Mouse (Mus musculus): Measurements from ENCODE around the gene Gm47959. TPM values are rescaled to one million over a fixed set of nuclear protein-coding genes. Genes with fewer than 3 reads are reported as not detected.

The Gm47959 gene
- polyA plus RNA-seq, 1 experiment from 2014 or later, result not detected

DNA sequence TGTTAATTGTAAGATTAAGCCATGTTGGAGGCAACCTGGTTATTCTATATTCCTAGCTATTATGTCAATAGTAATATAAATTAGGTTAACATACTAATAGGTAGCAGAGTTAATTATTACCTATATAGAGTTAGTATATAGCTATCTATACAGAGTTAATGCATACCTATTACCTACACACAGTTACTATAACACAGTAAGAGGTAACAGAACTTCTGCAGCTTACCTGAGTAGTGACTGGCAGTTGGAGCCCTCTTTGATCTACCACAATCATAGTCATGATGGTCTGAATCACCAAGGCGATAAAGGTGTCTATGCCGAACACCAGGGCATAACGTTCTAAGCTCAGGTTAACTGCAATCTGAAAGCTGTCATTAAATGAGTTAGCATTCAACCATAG is 14.1 kb downstream of the Gm47959 start:
- Histone ChIP-seq H3K27ac (replicated peaks) (no peak overlapping the region), H3K4me3 (ENCODE audit: low read depth, low read length) (no peak overlapping the region), H3K9ac (ENCODE audit: low read length) (no peak overlapping the region), H3K4me2 (replicated peaks; ENCODE audit: low read depth) (no peak overlapping the region), H3K27me3 (ENCODE audit: control insufficient read depth, insufficient read depth, low read length) (no peaks in the 10 kb centered on the region), H3K4me1 (replicated peaks; ENCODE audit: control insufficient read depth, insufficient read depth) (no peaks in the 10 kb centered on the region), H3K9me3 (ENCODE audit: control insufficient read depth, low read length) (no peaks in the 10 kb centered on the region), H3K36me3 (ENCODE audit: control insufficient read depth, insufficient read depth, low read length) (no peaks in the 10 kb centered on the region)
- WGBS, result 72% methylated on average over 3 of the region's 3 CpGs
- DNase-seq (ENCODE audit: low spot score), result no peak
- no peak for ATAC-seq (ENCODE audit: low FRiP score, low TSS enrichment)
- TF ChIP-seq CTCF (IDR thresholded peaks at IDR 0.05; ENCODE audit: low read depth), result no peak
- TF ChIP-seq EP300 (optimal IDR thresholded peaks at IDR 0.05), result no peak

DNA sequence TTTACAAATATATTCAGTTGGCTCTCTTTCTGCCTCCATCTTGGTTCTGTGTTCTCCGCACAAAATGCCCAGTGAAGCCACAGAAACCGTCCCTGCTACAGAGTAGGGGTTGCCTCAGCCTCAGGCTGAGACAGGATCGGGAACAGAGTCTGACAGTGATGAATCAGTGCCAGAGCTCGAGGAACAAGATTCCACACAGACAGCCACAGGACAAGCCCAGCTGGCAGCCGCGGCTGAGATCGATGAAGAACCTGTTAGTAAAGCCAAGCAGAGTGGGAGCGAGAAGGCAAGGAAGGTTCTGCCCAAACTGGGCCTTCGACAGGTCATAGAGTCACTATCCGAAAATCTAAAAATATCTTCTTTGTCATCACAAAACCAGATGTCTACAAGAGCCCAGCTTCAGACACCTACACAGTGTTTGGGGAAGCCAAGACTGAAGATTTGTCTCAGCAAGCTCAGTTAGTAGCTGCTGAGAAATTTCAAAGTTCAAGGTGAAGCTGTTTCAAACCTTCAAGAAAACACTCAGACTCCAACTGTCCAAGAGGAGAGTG is 15.1 kb downstream of the Gm47959 start:
- ATAC-seq (ENCODE audit: low FRiP score, low TSS enrichment) (no peak), DNase-seq (ENCODE audit: low spot score) (no peak)
- Histone ChIP-seq H3K4me3 (ENCODE audit: low read depth, low read length) (no peak overlapping the region), H3K4me2 (replicated peaks; ENCODE audit: low read depth) (no peak overlapping the region), H3K9ac (ENCODE audit: low read length) (no peak overlapping the region), H3K4me1 (replicated peaks; ENCODE audit: control insufficient read depth, insufficient read depth) (no peaks in the 10 kb centered on the region), H3K36me3 (ENCODE audit: control insufficient read depth, insufficient read depth, low read length) (no peaks in the 10 kb centered on the region), H3K27ac (replicated peaks) (no peak overlapping the region), H3K27me3 (ENCODE audit: control insufficient read depth, insufficient read depth, low read length) (no peaks in the 10 kb centered on the region), H3K9me3 (ENCODE audit: control insufficient read depth, low read length) (no peaks in the 10 kb centered on the region)
- WGBS, result 46% methylated on average over 10 of the region's 10 CpGs
- TF ChIP-seq CTCF (IDR thresholded peaks at IDR 0.05; ENCODE audit: low read depth) (no peak), EP300 (optimal IDR thresholded peaks at IDR 0.05) (no peak)

DNA sequence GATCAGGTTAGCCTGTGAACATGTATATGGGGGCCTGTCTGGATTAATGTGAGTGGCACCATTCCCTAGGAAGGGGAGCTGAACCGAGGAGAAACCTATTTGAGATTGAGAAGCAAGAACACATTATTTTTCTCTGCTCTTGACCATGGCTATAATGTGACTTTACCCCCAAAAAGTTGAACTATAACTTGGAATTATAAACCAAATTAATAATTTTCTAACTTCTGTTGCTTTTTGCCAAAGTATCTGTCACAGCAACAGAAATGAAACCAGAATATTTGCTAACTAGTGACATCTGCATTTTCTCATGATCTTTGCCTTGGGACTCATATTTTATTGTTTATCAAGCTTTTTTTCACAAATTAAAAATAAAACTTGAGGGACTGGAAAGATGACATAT is 16.2 kb downstream of the Gm47959 start:
- TF ChIP-seq CTCF (IDR thresholded peaks at IDR 0.05; ENCODE audit: low read depth), result no peak
- ATAC-seq (ENCODE audit: low FRiP score, low TSS enrichment), result no peak
- Histone ChIP-seq H3K4me1 (replicated peaks; ENCODE audit: control insufficient read depth, insufficient read depth) (no peaks in the 10 kb centered on the region), H3K27me3 (ENCODE audit: control insufficient read depth, insufficient read depth, low read length) (no peaks in the 10 kb centered on the region), H3K9ac (ENCODE audit: low read length) (no peak overlapping the region), H3K9me3 (ENCODE audit: control insufficient read depth, low read length) (no peaks in the 10 kb centered on the region), H3K36me3 (ENCODE audit: control insufficient read depth, insufficient read depth, low read length) (no peaks in the 10 kb centered on the region), H3K27ac (replicated peaks) (no peak overlapping the region), H3K4me3 (ENCODE audit: low read depth, low read length) (no peak overlapping the region), H3K4me2 (replicated peaks; ENCODE audit: low read depth) (no peak overlapping the region)
- WGBS, result 59% methylated on average over 1 of the region's 1 CpGs
- no peak for DNase-seq (ENCODE audit: low spot score)

DNA sequence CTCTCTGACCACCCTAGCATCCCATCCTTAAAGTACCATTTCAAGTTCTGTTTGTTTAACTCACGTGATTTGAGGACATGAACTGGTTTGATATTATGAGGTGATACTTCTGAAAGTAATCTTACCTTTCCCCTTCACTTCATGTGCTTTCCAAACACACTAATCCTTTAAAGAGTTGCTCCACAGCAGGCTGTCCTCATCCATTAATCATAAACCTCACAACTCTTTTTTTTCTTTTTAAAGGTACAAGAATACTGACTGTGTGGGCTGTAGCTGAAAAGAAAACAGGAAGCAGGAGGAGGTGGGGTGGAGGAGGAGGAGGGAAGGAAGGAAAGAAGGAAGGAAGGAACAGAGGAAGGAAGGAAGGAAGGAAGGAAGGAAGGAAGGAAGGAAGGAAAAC is 31.6 kb downstream of the Gm47959 start:
- no peaks in the 10 kb centered on the region for H3K9me3 ChIP-seq (ENCODE audit: control insufficient read depth, low read length)
- no peak for TF ChIP-seq EP300 (optimal IDR thresholded peaks at IDR 0.05)
- TF ChIP-seq CTCF (IDR thresholded peaks at IDR 0.05; ENCODE audit: low read depth), result no peak
- no peak for DNase-seq (ENCODE audit: low spot score)
- 19% methylated on average over 1 of the region's 1 CpGs for WGBS
- ATAC-seq (ENCODE audit: low FRiP score, low TSS enrichment), result peak; percentile 40; the same call in 1 of the 2 replicates
- no peaks in the 10 kb centered on the region for H3K36me3 ChIP-seq (ENCODE audit: control insufficient read depth, insufficient read depth, low read length)
- no peak overlapping the region for H3K9ac ChIP-seq (ENCODE audit: low read length)
- H3K4me1 ChIP-seq (replicated peaks; ENCODE audit: control insufficient read depth, insufficient read depth), result no peaks in the 10 kb centered on the region
- no peak overlapping the region for H3K4me3 ChIP-seq (ENCODE audit: low read depth, low read length)
- H3K4me2 ChIP-seq (replicated peaks; ENCODE audit: low read depth), result no peak overlapping the region
- no peak overlapping the region for H3K27ac ChIP-seq (replicated peaks)
- no peaks in the 10 kb centered on the region for H3K27me3 ChIP-seq (ENCODE audit: control insufficient read depth, insufficient read depth, low read length)

DNA sequence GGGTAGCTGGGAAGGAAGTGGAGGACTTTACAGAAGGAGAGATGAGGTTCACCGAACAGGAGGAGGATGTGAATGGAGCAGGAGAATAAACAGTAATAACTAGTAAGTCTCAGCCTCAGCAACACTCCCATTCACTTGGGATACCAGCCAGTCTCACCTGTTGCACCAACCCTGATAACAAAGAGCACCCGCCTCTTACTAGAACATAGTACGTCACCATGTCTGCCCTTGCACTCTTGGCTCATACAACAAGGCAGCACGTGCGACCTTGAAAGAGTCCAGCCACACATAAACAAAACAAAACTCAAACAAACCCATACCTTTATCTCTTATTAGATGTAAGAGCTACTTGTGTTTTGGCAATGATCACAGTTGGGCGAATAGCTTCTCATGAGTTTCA is 32.2 kb downstream of the Gm47959 start:
- H3K9ac ChIP-seq (ENCODE audit: low read length), result no peak overlapping the region
- WGBS, result 62% methylated on average over 6 of the region's 6 CpGs
- ATAC-seq (ENCODE audit: low FRiP score, low TSS enrichment), result peak; percentile 87
- TF ChIP-seq EP300 (optimal IDR thresholded peaks at IDR 0.05) (no peak), CTCF (IDR thresholded peaks at IDR 0.05; ENCODE audit: low read depth) (no peak)
- no peaks in the 10 kb centered on the region for H3K9me3 ChIP-seq (ENCODE audit: control insufficient read depth, low read length)
- H3K4me2 ChIP-seq (replicated peaks; ENCODE audit: low read depth), result no peak overlapping the region
- no peaks in the 10 kb centered on the region for H3K27me3 ChIP-seq (ENCODE audit: control insufficient read depth, insufficient read depth, low read length)
- DNase-seq (ENCODE audit: low spot score), result peak; percentile 24
- no peak overlapping the region for H3K27ac ChIP-seq (replicated peaks)
- no peaks in the 10 kb centered on the region for H3K4me1 ChIP-seq (replicated peaks; ENCODE audit: control insufficient read depth, insufficient read depth)
- no peak overlapping the region for H3K4me3 ChIP-seq (ENCODE audit: low read depth, low read length)
- no peaks in the 10 kb centered on the region for H3K36me3 ChIP-seq (ENCODE audit: control insufficient read depth, insufficient read depth, low read length)

DNA sequence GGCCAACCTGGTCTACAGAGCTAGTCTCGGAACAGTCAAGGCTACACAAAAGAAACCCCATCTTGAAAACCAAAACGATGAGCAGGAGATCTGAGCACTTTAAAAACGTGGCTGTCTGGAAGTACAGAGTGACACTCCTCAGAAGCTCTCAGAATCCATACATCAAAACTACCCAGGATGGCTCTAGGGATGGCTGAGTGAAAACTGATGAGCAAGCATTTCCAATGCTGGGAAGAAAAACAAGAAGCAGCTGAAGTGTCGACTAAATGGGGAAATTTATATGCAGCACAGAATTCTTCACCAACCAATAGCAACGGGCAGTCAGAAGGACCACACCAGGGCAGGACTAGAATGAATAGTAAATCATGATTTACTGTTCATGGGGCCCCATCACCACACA is 34.2 kb downstream of the Gm47959 start:
- no peak overlapping the region for H3K4me3 ChIP-seq (ENCODE audit: low read depth, low read length)
- H3K36me3 ChIP-seq (ENCODE audit: control insufficient read depth, insufficient read depth, low read length), result no peaks in the 10 kb centered on the region
- no peak for TF ChIP-seq CTCF (IDR thresholded peaks at IDR 0.05; ENCODE audit: low read depth)
- no peak for TF ChIP-seq EP300 (optimal IDR thresholded peaks at IDR 0.05)
- no peaks in the 10 kb centered on the region for H3K9me3 ChIP-seq (ENCODE audit: control insufficient read depth, low read length)
- no peak overlapping the region for H3K27ac ChIP-seq (replicated peaks)
- H3K4me1 ChIP-seq (replicated peaks; ENCODE audit: control insufficient read depth, insufficient read depth), result no peaks in the 10 kb centered on the region
- ATAC-seq (ENCODE audit: low FRiP score, low TSS enrichment), result no peak
- no peak for DNase-seq (ENCODE audit: low spot score)
- H3K9ac ChIP-seq (ENCODE audit: low read length), result no peak overlapping the region
- no peaks in the 10 kb centered on the region for H3K27me3 ChIP-seq (ENCODE audit: control insufficient read depth, insufficient read depth, low read length)
- 70% methylated on average over 5 of the region's 5 CpGs for WGBS
- no peak overlapping the region for H3K4me2 ChIP-seq (replicated peaks; ENCODE audit: low read depth)

Data from stomach, postnatal 0 days (tissue).